Mouse (Mus musculus): Measurements from ENCODE around the gene Cdh18.
A peak's percentile ranks its signal among the peaks of the same experiment; 100 is the strongest.
"Not testable (repeated sequence)": the region's sequence is repeated elsewhere in the genome, so short reads cannot be mapped to it uniquely, and the experiment has no call there.

The Cdh18 gene

GRCm38 (mm10) chr15:22947234-22947633, 398.4 kb downstream of the Cdh18 start:
- no peak for DNase-seq (ENCODE audit: low spot score in 2 of 2)

- DNase-seq (ENCODE audit: low spot score in 2 of 2), result peak; percentile 5 to 31
Measured at GRCm38 (mm10) chr15:22969424-22969823, 420.6 kb downstream of the Cdh18 start.

DNA sequence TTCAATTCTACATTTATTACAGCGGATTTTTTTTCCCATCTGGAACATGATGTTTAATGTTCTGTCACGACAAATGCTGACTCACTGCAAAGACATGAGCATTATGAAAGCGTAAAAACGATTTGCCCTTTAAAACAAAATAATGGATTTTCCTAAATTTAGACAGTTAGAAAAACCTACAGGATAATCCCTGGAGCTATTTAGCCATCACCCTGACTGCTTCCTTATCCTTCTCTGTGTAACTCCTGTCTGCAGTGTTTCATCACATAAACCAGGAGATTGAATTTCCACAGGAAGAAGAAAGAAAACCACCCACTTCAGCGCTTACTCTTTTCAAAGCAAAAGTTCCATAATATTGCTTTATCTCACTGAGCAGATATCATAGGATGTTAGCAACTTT, 431.3 kb downstream of the Cdh18 start:
- no peak for DNase-seq (ENCODE audit: low spot score in 2 of 2)

- no peak for DNase-seq (ENCODE audit: low spot score in 2 of 2)
Measured at GRCm38 (mm10) chr15:22984647-22985046, 435.8 kb downstream of the Cdh18 start.

DNA sequence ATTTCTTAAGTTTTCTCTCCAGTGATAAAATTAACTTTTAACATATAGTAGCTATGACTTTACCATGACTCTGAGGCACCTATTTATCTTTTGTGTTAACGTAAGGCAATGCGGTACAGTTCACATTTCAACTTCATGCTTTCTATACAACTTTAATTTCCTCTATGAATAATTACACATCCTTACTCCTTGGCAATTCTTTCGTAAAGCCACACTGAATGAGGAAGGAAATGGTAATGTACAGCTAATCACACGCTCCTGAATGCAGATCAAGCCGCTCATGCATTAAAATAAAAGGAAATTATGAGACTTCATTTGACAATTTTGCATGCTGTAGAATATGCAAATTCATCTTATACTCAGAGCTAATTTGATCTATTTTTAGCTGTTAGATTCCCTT, 467.9 kb downstream of the Cdh18 start:
- DNase-seq (ENCODE audit: low spot score in 2 of 2), result no peak

GRCm38 (mm10) chr15:23021151-23021550, 472.3 kb downstream of the Cdh18 start:
- no peak for DNase-seq (ENCODE audit: low spot score in 2 of 2)

- no peak for DNase-seq (ENCODE audit: low spot score in 2 of 2)
Measured at GRCm38 (mm10) chr15:23022635-23023034, 473.8 kb downstream of the Cdh18 start.

- peak; percentile 3 to 8 for DNase-seq (ENCODE audit: low spot score in 2 of 2)
Measured at GRCm38 (mm10) chr15:23035551-23036207, 486.9 kb downstream of the Cdh18 start.

DNA sequence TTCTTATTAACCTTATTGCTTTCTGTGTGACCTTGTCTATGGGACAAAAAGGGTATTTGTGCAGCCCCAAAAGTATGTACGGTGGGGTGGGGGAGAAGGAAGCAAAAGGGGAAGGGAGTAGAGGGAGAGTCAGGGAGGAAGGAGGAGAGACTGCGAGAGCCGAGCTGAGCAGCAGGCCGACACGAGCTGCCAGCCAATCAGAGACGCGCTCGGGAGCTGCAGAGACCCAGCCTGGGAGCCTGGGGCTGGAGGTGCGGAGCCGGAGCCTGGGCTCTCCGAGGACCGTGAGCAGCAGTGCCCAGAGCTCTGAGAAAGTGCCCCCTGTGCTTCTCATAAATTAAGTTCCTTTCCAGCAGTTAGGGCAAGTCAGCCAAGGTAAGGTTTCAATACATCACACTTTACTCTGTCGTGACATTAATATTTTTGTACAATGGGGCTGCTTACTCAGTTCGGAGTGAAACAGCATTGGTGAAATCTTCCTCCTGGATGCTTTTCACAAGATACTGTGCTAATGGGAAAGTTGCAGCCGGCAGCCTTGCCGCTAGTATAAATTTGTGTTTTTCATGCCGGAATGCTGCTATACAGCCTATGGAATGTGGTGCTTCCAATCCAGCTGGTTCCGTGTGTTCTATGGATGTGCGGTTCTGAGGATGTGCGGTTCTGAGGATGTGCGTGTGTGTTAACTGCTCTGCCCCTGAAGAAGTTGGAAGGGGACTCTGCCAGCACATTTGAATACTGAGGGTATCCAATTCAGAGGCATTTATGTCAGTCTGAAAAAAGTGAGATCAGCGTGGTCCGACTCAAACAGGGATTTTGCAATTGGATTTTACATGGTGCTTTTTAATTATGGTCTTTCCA, 487.6 kb downstream of the Cdh18 start:
- peak; percentile 80 to 81 for DNase-seq (ENCODE audit: low spot score in 2 of 2)

DNA sequence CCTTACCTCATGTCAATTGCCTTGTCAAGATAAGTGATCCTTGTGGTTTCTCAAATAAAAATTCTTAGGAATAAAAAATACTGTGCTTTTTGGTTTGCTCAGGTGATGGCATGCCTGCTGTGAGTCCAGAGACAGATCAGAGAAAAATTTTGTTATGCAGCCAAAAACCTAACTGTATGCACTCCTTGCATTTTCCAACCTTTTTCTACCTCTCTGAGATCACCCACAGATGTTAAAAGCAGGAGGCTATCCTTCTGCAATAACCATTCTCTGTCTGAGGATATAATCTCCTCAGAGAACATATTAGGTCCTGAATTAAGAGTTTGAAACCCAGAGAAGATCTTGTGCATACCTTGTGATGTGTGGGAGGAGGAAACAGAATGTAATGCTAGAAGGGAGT, 488.7 kb downstream of the Cdh18 start:
- DNase-seq (ENCODE audit: low spot score in 2 of 2), result no peak

DNA sequence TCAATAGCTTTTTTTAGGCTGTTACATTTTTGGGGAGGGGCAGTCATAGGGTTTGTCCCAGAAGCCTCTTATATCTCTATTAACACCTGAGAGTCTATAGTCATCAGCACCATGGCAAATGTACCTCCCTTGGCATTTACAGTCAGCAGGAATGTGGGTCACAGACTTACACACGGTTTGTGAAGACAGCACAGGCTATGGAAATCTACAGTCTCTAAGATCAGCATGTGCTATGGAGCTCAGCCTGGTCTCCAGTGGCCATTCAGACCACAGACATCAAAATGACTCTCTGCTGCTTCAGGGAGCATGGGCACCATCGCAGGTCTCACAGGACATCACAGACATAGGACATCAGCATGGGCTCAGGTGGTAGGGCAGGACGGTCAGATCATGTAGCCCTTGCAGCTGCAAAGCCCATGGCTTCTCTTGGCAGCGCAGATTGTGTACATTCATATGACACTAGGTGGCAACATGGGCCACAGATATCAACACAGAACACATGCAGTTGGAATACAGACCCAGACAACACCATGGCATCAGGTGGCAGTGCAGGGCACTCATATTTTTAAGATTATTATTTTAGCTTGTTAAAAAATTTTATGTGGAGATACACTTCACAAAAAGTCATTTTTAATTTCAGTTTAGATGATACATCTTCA, 497.4 kb downstream of the Cdh18 start:
- no peak for DNase-seq (ENCODE audit: low spot score in 2 of 2)

GRCm38 (mm10) chr15:23052006-23052405, 503.2 kb downstream of the Cdh18 start:
- DNase-seq (ENCODE audit: low spot score in 2 of 2), result no peak

- not testable (repeated sequence) for DNase-seq (ENCODE audit: low spot score in 2 of 2)
Measured at GRCm38 (mm10) chr15:23085326-23085725, 536.5 kb downstream of the Cdh18 start.

DNA sequence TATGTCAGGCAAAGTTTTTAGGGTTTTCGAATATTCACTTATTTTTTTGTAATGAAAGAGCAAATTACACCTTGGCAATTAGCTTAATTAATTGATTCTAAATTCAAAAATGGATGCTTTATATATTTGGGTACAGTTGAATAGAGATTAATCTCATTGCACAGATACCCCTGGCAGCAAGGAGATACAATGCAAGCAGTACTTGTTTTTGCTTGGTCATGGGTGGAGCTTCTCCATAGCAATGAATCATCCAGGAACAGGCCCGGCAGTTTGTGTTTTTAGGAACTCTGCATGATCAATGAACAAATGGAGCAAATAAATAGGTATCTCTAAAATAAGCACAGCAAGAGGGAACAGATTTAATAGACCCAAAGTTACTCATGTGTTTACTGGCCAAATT, 538.7 kb downstream of the Cdh18 start:
- no peak for DNase-seq (ENCODE audit: low spot score in 2 of 2)

DNA sequence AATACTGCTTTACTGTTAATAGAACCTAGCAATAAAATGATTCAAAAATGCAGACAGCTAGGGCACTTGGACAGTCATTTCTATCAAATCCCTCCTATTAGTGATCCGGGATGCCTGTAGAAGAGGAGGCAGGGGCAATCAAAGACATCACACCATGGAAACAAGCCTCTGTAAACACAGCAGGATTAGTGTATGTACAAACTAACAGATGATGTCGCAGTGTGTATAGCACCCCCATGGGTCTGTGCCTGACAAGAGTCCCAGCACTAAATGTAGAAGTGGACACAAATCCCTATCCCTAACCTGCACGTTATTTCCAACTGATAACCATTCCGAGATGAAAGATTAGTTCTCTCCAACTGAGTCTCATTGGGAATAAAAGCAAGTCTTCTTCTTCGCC, 547.8 kb downstream of the Cdh18 start:
- no peak for DNase-seq (ENCODE audit: low spot score in 2 of 2)

DNA sequence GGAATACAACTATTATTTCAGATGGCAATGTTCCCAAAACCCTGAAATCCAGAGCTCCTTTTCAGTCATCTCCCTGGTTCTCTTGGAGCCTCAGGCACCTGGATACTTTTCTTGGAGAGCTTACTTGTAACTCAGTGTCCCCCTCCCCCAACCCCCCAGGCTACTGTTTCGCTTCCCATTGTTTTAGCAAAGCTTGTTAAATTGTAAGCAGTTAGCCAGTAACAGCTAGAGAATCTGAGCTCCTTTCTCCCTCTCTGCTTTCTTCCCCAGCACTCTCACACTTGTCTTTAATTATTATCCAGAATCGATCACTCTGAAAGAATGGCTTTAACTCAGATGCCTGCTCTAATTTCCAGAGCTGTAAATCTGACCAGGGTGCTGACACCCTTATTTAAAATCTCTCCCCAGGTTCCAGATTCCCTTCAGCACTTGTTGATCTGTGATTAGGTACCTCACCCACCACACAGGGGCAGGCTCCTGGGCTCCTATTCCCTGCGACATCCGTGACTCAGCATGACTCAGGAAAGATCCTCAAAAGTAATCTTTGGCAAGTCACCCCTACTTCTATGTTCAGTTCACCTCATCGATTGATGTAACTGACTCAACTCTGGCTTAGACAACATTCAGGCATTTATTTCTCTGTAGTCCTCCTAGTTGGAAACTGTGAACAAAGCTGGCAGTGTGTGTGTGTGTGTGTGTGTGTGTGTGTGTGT, 556.0 kb downstream of the Cdh18 start:
- no peak for DNase-seq (ENCODE audit: low spot score in 2 of 2)

DNA sequence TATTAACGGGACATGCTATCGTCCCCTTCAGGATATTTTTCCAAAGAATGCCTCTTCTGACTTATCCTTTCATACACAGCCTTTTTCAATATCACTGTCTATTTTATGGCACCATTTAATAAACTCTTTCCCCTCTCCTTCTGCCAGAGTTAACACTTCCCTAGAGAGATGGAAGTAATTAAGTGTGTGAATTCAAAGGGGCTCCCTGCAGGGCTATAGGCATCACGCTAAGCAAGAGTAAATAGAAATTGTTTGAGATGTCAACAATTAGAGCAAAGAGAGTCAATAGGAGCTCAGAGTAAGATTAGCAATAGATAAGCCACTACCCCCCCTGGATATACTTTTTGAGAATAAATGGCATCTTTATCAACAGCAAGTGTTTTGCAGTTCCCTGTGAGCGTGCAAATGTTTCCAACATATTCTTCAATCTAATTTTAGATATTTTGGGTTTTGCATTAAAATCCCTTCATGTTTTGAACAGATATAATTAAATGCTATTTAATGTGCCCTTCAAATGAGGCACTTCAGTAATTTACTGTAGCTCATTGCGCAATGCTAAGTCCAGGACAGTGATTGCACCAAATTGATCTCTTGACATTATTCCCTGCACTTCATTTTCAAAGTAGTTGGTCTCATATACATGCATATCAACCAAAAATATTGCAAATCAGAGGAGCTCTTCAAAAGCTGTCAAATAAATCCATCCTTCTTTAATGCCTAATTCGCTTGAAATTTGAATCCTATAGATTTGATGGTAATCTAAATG, 586.3 kb downstream of the Cdh18 start:
- DNase-seq (ENCODE audit: low spot score in 2 of 2), result no peak

DNA sequence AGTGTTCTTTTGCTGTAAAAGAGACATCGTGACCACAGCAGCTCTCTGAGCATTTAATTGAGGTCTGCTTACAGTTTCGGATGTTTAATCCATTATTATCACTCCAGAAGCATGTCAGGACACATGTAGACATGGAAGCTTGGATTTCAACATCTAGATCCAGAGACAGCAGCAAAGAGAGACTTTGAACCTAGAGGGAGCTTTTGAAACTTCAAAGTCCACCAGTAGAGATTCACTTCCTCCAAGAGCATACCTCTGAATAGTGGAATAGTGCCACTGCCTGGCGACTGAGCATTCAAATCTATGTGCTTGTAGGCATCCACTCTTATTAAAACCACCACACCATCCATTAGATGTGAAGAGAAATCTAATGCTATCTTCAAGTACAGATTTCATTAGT, 588.1 kb downstream of the Cdh18 start:
- DNase-seq (ENCODE audit: low spot score in 2 of 2), result no peak

DNA sequence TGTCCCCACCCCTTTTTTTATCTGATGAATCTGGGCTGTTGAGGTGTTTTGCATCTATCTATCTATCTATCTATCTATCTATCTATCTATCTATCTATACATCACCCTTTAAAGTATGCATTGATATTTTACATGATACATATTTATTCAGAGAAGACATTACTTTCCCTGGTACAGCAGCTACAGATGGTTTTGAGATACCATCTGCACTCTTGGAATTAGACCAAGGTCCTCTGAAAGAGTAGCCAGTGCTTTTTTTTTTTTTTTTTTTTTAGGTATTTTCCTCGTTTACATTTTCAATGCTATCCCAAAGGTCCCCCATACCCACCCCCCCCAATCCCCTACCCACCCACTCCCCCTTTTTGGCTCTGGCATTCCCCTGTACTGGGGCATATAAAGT, 594.1 kb downstream of the Cdh18 start:
- not testable (repeated sequence) for DNase-seq (ENCODE audit: low spot score in 2 of 2)

DNA sequence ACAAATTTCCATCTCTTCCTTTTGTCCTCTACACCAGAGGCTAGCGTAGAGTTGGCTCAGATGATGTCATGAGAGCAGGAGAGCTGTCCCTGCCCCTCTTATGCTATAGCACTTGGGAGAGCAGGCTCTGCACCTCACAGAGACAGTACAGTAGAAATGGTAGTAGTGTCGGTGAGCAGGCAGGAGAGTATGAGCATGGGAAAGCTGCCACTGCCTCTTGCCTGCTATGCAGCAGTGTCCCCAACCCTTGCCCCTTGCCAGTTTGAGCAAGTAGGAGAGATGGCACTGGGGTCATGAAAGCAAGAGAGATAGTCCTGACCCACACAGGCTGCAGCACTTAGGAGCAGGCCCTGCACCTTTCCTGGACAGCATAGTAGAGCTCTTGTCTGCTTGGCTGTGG, 607.1 kb downstream of the Cdh18 start:
- no peak for DNase-seq (ENCODE audit: low spot score in 2 of 2)

- DNase-seq (ENCODE audit: low spot score in 2 of 2), result no peak
Measured at GRCm38 (mm10) chr15:23164869-23165268, 616.0 kb downstream of the Cdh18 start.
